Mouse (Mus musculus) neural tube, embryonic 14.5 days (tissue): ENCODE results near the gene Antxr2. TPM values are rescaled to one million over a fixed set of nuclear protein-coding genes. Genes with fewer than 3 reads are reported as not detected.
A peak's percentile ranks its signal among the peaks of the same experiment; 100 is the strongest.

Experiments
- ATAC-seq: fragments of 200-750 bp; cut with Nextera tagmentation; 2 replicates; pipeline ENCODE4 v1.8.0; 2017; ENCODE audit warnings: low read depth, mild to moderate bottlenecking, moderate TSS enrichment, moderate library complexity
- H3K27ac ChIP-seq: fragments of 300-500 bp; sonication (generic); 2 replicates; pipeline ENCODE4 v1.5.1; 2014; ENCODE audit warnings: low read depth, mild to moderate bottlenecking, control low read depth, low read length, moderate library complexity, mixed read lengths
- H3K27me3 ChIP-seq: fragments of 300-500 bp; sonication (generic); 2 replicates; pipeline ENCODE4 v1.6.1; 2014; ENCODE audit warnings: low read length; ENCODE audit not compliant: control insufficient read depth, insufficient read depth
- H3K36me3 ChIP-seq: fragments of 300-500 bp; sonication (generic); 2 replicates; pipeline ENCODE4 v1.6.1; 2014; ENCODE audit warnings: low read length, mixed read lengths; ENCODE audit not compliant: control insufficient read depth, insufficient read depth
- H3K4me1 ChIP-seq: fragments of 300-500 bp; sonication (generic); 2 replicates; pipeline ENCODE4 v1.6.1; 2014; ENCODE audit warnings: low read length; ENCODE audit not compliant: control insufficient read depth, insufficient read depth
- H3K4me2 ChIP-seq: fragments of 300-500 bp; sonication (generic); 2 replicates; pipeline ENCODE4 v1.6.1; 2014; ENCODE audit warnings: mild to moderate bottlenecking, low read depth, low read length, control low read depth
- H3K4me3 ChIP-seq: fragments of 300-500 bp; sonication (generic); 2 replicates; pipeline ENCODE4 v1.5.1; 2014; ENCODE audit warnings: low read depth, low read length, control low read depth, mixed read lengths
- H3K9ac ChIP-seq: fragments of 300-500 bp; sonication (generic); replicated peaks from 2 replicates; pipeline ENCODE4 v1.6.1; 2014; ENCODE audit warnings: low read depth, mild to moderate bottlenecking, control low read depth, low read length, mixed read lengths
- H3K9me3 ChIP-seq: fragments of 300-500 bp; sonication (generic); 2 replicates; pipeline ENCODE4 v1.6.1; 2016; ENCODE audit warnings: low read length; ENCODE audit not compliant: control insufficient read depth
- WGBS: fragments of 180-500 bp; shearing (Covaris S2); extraction: QIAGEN DNeasy Blood & Tissue Kit; methylation state at CpG from one replicate; pipeline ENCODE4 v1.1.7; 2014; 5-methylcytosine and 5-hydroxymethylcytosine counted together
- polyA plus RNA-seq: library from polyadenylated mRNA; unstranded; fragments of >200 nt; fragmentation: Nextera tagmentation; extraction: Ambion mirVana; gene quantifications from 2 replicates; pipeline ENCODE4 v1.2.1, GENCODE M21; 2014

Gene Antxr2
- polyA plus RNA-seq, 1 experiment from 2014 or later: 1.9 TPM

GRCm38 (mm10) chr5:98016247-98017203, 14.3 kb downstream of the Antxr2 start:
- no peak overlapping the region for H3K4me2 ChIP-seq
- no peak overlapping the region for H3K27ac ChIP-seq
- 69% methylated on average over 20 of the region's 20 CpGs for WGBS
- H3K9ac ChIP-seq: no peak overlapping the region
- no peak overlapping the region for H3K4me3 ChIP-seq
- H3K27me3 ChIP-seq: no peaks in the 10 kb centered on the region
- no peaks in the 10 kb centered on the region for H3K4me1 ChIP-seq
- peak; percentile 80; the same call in 1 of the 2 replicates for ATAC-seq
- H3K36me3 ChIP-seq: no peaks in the 10 kb centered on the region
- H3K9me3 ChIP-seq: no peaks in the 10 kb centered on the region

- H3K4me3 ChIP-seq: no peak overlapping the region
- no peaks in the 10 kb centered on the region for H3K27me3 ChIP-seq
- no peak overlapping the region for H3K27ac ChIP-seq
- H3K4me2 ChIP-seq: no peak overlapping the region
- ATAC-seq: no peak
- no peaks in the 10 kb centered on the region for H3K36me3 ChIP-seq
- no peaks in the 10 kb centered on the region for H3K9me3 ChIP-seq
- H3K9ac ChIP-seq: no peak overlapping the region
- H3K4me1 ChIP-seq: no peaks in the 10 kb centered on the region
- WGBS: 98% methylated on average over 8 of the region's 8 CpGs
Measured at GRCm38 (mm10) chr5:98005751-98006150, 25.1 kb downstream of the Antxr2 start.

- no peak overlapping the region for H3K4me2 ChIP-seq
- H3K27me3 ChIP-seq: no peaks in the 10 kb centered on the region
- ATAC-seq: no peak
- no peaks in the 10 kb centered on the region for H3K9me3 ChIP-seq
- no peak overlapping the region for H3K27ac ChIP-seq
- no peaks in the 10 kb centered on the region for H3K36me3 ChIP-seq
- 83% methylated on average over 2 of the region's 2 CpGs for whole genome bisulfite sequencing
- H3K4me1 ChIP-seq: no peaks in the 10 kb centered on the region
- H3K4me3 ChIP-seq: no peak overlapping the region
- no peak overlapping the region for H3K9ac ChIP-seq
Measured at GRCm38 (mm10) chr5:97999261-97999824, 31.5 kb downstream of the Antxr2 start.

- no peak for ATAC-seq
- Histone ChIP-seq H3K27me3 (no peaks in the 10 kb centered on the region), H3K9ac (no peak overlapping the region), H3K27ac (no peak overlapping the region), H3K4me1 (no peaks in the 10 kb centered on the region), H3K4me2 (no peak overlapping the region), H3K36me3 (no peaks in the 10 kb centered on the region), H3K4me3 (no peak overlapping the region), H3K9me3 (no peaks in the 10 kb centered on the region)
- 75% methylated on average over 6 of the region's 6 CpGs for WGBS
Measured at GRCm38 (mm10) chr5:97996500-97997176, 34.2 kb downstream of the Antxr2 start.

GRCm38 (mm10) chr5:97995881-97996280, 35.0 kb downstream of the Antxr2 start:
- H3K9me3 ChIP-seq: no peaks in the 10 kb centered on the region
- H3K27ac ChIP-seq: no peak overlapping the region
- no peaks in the 10 kb centered on the region for H3K4me1 ChIP-seq
- H3K4me3 ChIP-seq: no peak overlapping the region
- ATAC-seq: no peak
- no peaks in the 10 kb centered on the region for H3K36me3 ChIP-seq
- H3K9ac ChIP-seq: no peak overlapping the region
- no peaks in the 10 kb centered on the region for H3K27me3 ChIP-seq
- H3K4me2 ChIP-seq: no peak overlapping the region
- 83% methylated on average over 4 of the region's 4 CpGs for WGBS

GRCm38 (mm10) chr5:97986656-97987294, 44.1 kb downstream of the Antxr2 start:
- WGBS: 96% methylated on average over 4 of the region's 4 CpGs
- no peak for ATAC-seq
- H3K9ac ChIP-seq: no peak overlapping the region

GRCm38 (mm10) chr5:97983375-97983774, 47.5 kb downstream of the Antxr2 start:
- no peak overlapping the region for H3K9ac ChIP-seq
- 98% methylated on average over 9 of the region's 9 CpGs for WGBS
- H3K4me3 ChIP-seq: no peak overlapping the region
- no peak overlapping the region for H3K4me2 ChIP-seq
- H3K27me3 ChIP-seq: no peaks in the 10 kb centered on the region
- H3K9me3 ChIP-seq: no peaks in the 10 kb centered on the region
- no peak overlapping the region for H3K27ac ChIP-seq
- H3K4me1 ChIP-seq: no peaks in the 10 kb centered on the region
- no peak for ATAC-seq
- H3K36me3 ChIP-seq: no peaks in the 10 kb centered on the region

More at GRCm38 (mm10) chr5:97986656-97987294, 44.1 kb downstream of the Antxr2 start:
- no peak overlapping the region for H3K27ac ChIP-seq
- no peaks in the 10 kb centered on the region for H3K36me3 ChIP-seq
- no peak overlapping the region for H3K4me2 ChIP-seq
- no peak overlapping the region for H3K4me3 ChIP-seq
- H3K27me3 ChIP-seq: no peaks in the 10 kb centered on the region
- H3K4me1 ChIP-seq: no peaks in the 10 kb centered on the region
- no peaks in the 10 kb centered on the region for H3K9me3 ChIP-seq

- ATAC-seq: peak; percentile 58; the same call in 1 of the 2 replicates
- Histone ChIP-seq H3K27ac (no peak overlapping the region), H3K9ac (no peak overlapping the region), H3K4me2 (peak overlapping the region; percentile 36), H3K27me3 (no peaks in the 10 kb centered on the region), H3K9me3 (no peaks in the 10 kb centered on the region), H3K4me1 (no peaks in the 10 kb centered on the region), H3K36me3 (no peaks in the 10 kb centered on the region), H3K4me3 (peak overlapping the region; percentile 14; the same call in 1 of the 2 replicates)
- 36% methylated on average over 14 of the region's 14 CpGs for WGBS
Measured at GRCm38 (mm10) chr5:97980472-97980871, 50.4 kb downstream of the Antxr2 start.
